Mouse (Mus musculus) thymus, adult 2 months (tissue): ENCODE measurements around the gene Cmtm3.

Source experiments
- CTCF ChIP-seq: fragments of 200-500 bp; IDR thresholded peaks from 2 replicates; pipeline ENCODE4 v1.5.1; 2012; ENCODE audit warnings: mild to moderate bottlenecking, control low read depth, low read length, moderate library complexity, borderline replicate concordance; ENCODE audit not compliant: control insufficient read depth, poor library complexity, insufficient read depth; ENCODE audit errors: extremely low read depth
- POLR2A ChIP-seq: fragments of 200-500 bp; IDR thresholded peaks from 2 replicates; pipeline ENCODE4 v1.6.1; 2012; ENCODE audit warnings: mild to moderate bottlenecking, low read length, control low read depth, moderate library complexity; ENCODE audit not compliant: control insufficient read depth, poor library complexity, insufficient read depth; ENCODE audit errors: extremely low read depth

DNA sequence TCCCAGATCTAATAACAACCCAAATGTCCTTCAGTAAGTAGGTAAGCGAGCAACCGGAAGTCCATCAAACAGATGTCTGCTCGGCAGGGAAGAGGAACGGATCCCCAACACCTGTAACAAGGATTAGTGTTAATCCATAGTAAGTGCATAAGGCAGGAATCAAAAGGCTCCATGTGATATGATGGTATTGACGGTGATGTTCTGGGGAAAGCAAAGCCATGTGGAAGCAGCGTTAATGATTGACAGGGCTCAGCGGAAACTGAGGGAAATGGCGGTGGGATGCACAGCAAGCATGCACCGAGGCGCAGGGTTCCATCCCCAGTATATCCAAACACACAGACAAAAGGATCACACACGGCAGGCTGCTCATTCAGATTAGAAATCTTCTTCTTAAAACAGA is 35.1 kb downstream of the Cmtm3 start:
- TF ChIP-seq CTCF, result no peak
- no peak for TF ChIP-seq POLR2A
